Mouse (Mus musculus) MEL (cell line): Measurements from ENCODE around the gene Znrf4.

Source experiments
- CTCF ChIP-seq, 3 experiments: IDR thresholded peaks in 2 of 3; conservative IDR thresholded peaks in 1 of 3; 2 replicates each; pipeline ENCODE4 v1.5.1; 2011 to 2012; ENCODE audit warnings: low read length in 3 of 3, low read depth in 2 of 3, mild to moderate bottlenecking in 2 of 3, improper control_type of control experiment in 1 of 3, inconsistent platforms in 1 of 3, mixed read lengths in 1 of 3, moderate library complexity in 1 of 3; ENCODE audit not compliant: control insufficient read depth in 1 of 3, insufficient read depth in 1 of 3, poor library complexity in 1 of 3, severe bottlenecking in 1 of 3
- MEF2A ChIP-seq: IDR thresholded peaks from 2 replicates; pipeline ENCODE4 v1.6.1; 2014; ENCODE audit warnings: low read depth, mild to moderate bottlenecking, inconsistent platforms, low read length, improper control_type of control experiment; ENCODE audit not compliant: poor library complexity, insufficient replicate concordance, severe bottlenecking; ENCODE audit errors: extremely low read depth

- TF ChIP-seq MEF2A (no peak), CTCF (IDR thresholded peaks at IDR 0.05 in 2 of 3, conservative IDR thresholded peaks at IDR 0.05 in 1 of 3; ENCODE audit: control insufficient read depth in 1 of 3, insufficient read depth in 1 of 3, low read depth in 2 of 3, low read length in 3 of 3, poor library complexity in 1 of 3, severe bottlenecking in 1 of 3) (no peak)
Observed at GRCm38 (mm10) chr17:56472121-56472520, 40.1 kb downstream of the Znrf4 start.
